Comparison of ENCODE assay signal across 14 mouse cellular contexts in genomic region chr11:79713678-79714077, GRCm38 (mm10).
DNase-seq lines count a peak whose midpoint lies in the region; ATAC-seq and TF ChIP-seq lines count a peak whose summit lies in the region.
"Had no signal": no experiment of that assay in that cellular context is flagged by ENCODE, and none has a peak within 500 bp of the region (broad histone marks: within the 10 kb centered on the region; RNA-seq: fewer than 3 reads in every experiment).

No protein-coding gene starts in this region.

- H3K4me3 ChIP-seq in hindbrain, postnatal 0 days (ENCODE audit: low read length): no peak overlapping the region
- H3K4me3 ChIP-seq in hindbrain, embryonic 10.5 days: no peak overlapping the region
- no peak overlapping the region for H3K4me3 ChIP-seq in lung, embryonic 15.5 days
- peak overlapping the region; percentile 74 for H3K4me3 ChIP-seq in embryonic fibroblast, embryonic 13.5 days (ENCODE audit: insufficient read depth, low read length)
- H3K4me3 ChIP-seq in stomach, embryonic 14.5 days (ENCODE audit: low read depth, low read length): peak overlapping the region; percentile 77; the same call in 1 of the 2 replicates
- H3K4me3 ChIP-seq in left cerebral cortex, adult 2 months: no peak overlapping the region
- no peak overlapping the region for H3K4me3 ChIP-seq in midbrain, embryonic 15.5 days
- H3K4me3 ChIP-seq: forebrain, embryonic 13.5 days; midbrain, embryonic 12.5 days had no signal

- no peak for TF ChIP-seq CTCF in hindbrain, postnatal 0 days (IDR thresholded peaks at IDR 0.05; ENCODE audit: low read depth)
- no peak for TF ChIP-seq CTCF in embryonic fibroblast, embryonic 13.5 days (IDR thresholded peaks at IDR 0.05; ENCODE audit: borderline replicate concordance, insufficient read depth, low read length)
- no peak for TF ChIP-seq CTCF in left cerebral cortex, adult 2 months (IDR thresholded peaks at IDR 0.05)

- no peak for TF ChIP-seq POLR2A in embryonic fibroblast, embryonic 13.5 days (IDR thresholded peaks at IDR 0.05; ENCODE audit: low read depth, low read length)

- H3K27ac ChIP-seq in hindbrain, postnatal 0 days: no peak overlapping the region
- H3K27ac ChIP-seq in hindbrain, embryonic 10.5 days: no peak overlapping the region
- no peak overlapping the region for H3K27ac ChIP-seq in lung, embryonic 15.5 days
- no peak overlapping the region for H3K27ac ChIP-seq in embryonic fibroblast, embryonic 13.5 days (ENCODE audit: insufficient read depth, low read length)
- peak overlapping the region; percentile 72; the same call in 1 of the 2 replicates for H3K27ac ChIP-seq in stomach, embryonic 14.5 days (ENCODE audit: low read length)
- no peak overlapping the region for H3K27ac ChIP-seq in left cerebral cortex, adult 2 months
- H3K27ac ChIP-seq in midbrain, embryonic 15.5 days: no peak overlapping the region
- H3K27ac ChIP-seq: forebrain, embryonic 13.5 days; liver, embryonic 14.5 days; midbrain, embryonic 12.5 days had no signal

- ATAC-seq in hindbrain, postnatal 0 days: no peak
- ATAC-seq in lung, embryonic 15.5 days (ENCODE audit: borderline replicate concordance, extremely low read depth, low FRiP score, low TSS enrichment): no peak
- ATAC-seq in stomach, embryonic 14.5 days (ENCODE audit: insufficient number of reproducible peaks, insufficient read depth, low FRiP score, low read depth): no peak
- no peak for ATAC-seq in midbrain, embryonic 15.5 days (replicated peaks)
- ATAC-seq: forebrain, embryonic 13.5 days had no signal

- no peaks in the 10 kb centered on the region for H3K36me3 ChIP-seq in hindbrain, postnatal 0 days (ENCODE audit: insufficient read depth, low read length)
- H3K36me3 ChIP-seq in hindbrain, embryonic 10.5 days: no peaks in the 10 kb centered on the region
- H3K36me3 ChIP-seq in lung, embryonic 15.5 days: no peaks in the 10 kb centered on the region
- no peaks in the 10 kb centered on the region for H3K36me3 ChIP-seq in stomach, embryonic 14.5 days (ENCODE audit: control insufficient read depth, insufficient read depth, low read length)
- no peaks in the 10 kb centered on the region for H3K36me3 ChIP-seq in midbrain, embryonic 15.5 days (replicated peaks)
- H3K36me3 ChIP-seq: midbrain, embryonic 12.5 days had no signal

- DNase-seq in hindbrain, postnatal 0 days (ENCODE audit: low spot score): no peak
- no peak for DNase-seq in hindbrain, embryonic 10.5 days (ENCODE audit: low spot score)
- DNase-seq in lung, postnatal 4 days: no peak
- no peak for DNase-seq in left cerebral cortex, adult 2 months (ENCODE audit: extremely low spot score in 1 of 2, low spot score in 2 of 2)
- DNase-seq: cerebellum, adult 9-10 months; heart, postnatal 36 days; right cerebral cortex, adult 18-20 months had no signal

- 0 out of 2 replicates have a peak, but pooled peaks cover 4% of the 10 kb centered on the region for H3K4me1 ChIP-seq in hindbrain, postnatal 0 days (ENCODE audit: insufficient read depth, low read length)
- H3K4me1 ChIP-seq in hindbrain, embryonic 10.5 days (replicated peaks): peaks cover 53% of the 10 kb centered on the region
- H3K4me1 ChIP-seq in lung, embryonic 15.5 days: peaks cover 35% of the 10 kb centered on the region
- peaks cover 10% of the 10 kb centered on the region for H3K4me1 ChIP-seq in embryonic fibroblast, embryonic 13.5 days (ENCODE audit: control insufficient read depth, insufficient read depth, low read length)
- peaks cover 36% of the 10 kb centered on the region for H3K4me1 ChIP-seq in stomach, embryonic 14.5 days (ENCODE audit: control insufficient read depth, insufficient read depth, low read length)
- H3K4me1 ChIP-seq in midbrain, embryonic 15.5 days: peaks cover 21% of the 10 kb centered on the region

- WGBS in hindbrain, postnatal 0 days: 57% methylated on average over 4 of the region's 4 CpGs
- 68% methylated on average over 4 of the region's 4 CpGs for WGBS in hindbrain, embryonic 10.5 days
- WGBS in lung, embryonic 15.5 days: 41% methylated on average over 4 of the region's 4 CpGs
- WGBS in stomach, embryonic 14.5 days: 38% methylated on average over 4 of the region's 4 CpGs
- WGBS in midbrain, embryonic 15.5 days: 56% methylated on average over 4 of the region's 4 CpGs

- no peaks in the 10 kb centered on the region for H3K9me3 ChIP-seq in hindbrain, postnatal 0 days (ENCODE audit: low read length)
- no peaks in the 10 kb centered on the region for H3K9me3 ChIP-seq in hindbrain, embryonic 10.5 days
- no peaks in the 10 kb centered on the region for H3K9me3 ChIP-seq in lung, embryonic 15.5 days
- H3K9me3 ChIP-seq in stomach, embryonic 14.5 days (ENCODE audit: control insufficient read depth, low read depth, low read length): no peaks in the 10 kb centered on the region
- H3K9me3 ChIP-seq in midbrain, embryonic 15.5 days: no peaks in the 10 kb centered on the region
- H3K9me3 ChIP-seq: forebrain, embryonic 13.5 days; midbrain, embryonic 12.5 days had no signal

- H3K9ac ChIP-seq in hindbrain, postnatal 0 days (replicated peaks; ENCODE audit: low read length): no peak overlapping the region
- H3K9ac ChIP-seq in lung, embryonic 15.5 days: no peak overlapping the region
- H3K9ac ChIP-seq in stomach, embryonic 14.5 days (replicated peaks; ENCODE audit: low read depth, low read length): no peak overlapping the region
- no peak overlapping the region for H3K9ac ChIP-seq in midbrain, embryonic 15.5 days
- H3K9ac ChIP-seq: forebrain, embryonic 13.5 days; liver, embryonic 14.5 days; midbrain, embryonic 12.5 days had no signal

- peaks cover 4% of the 10 kb centered on the region; the same call in 1 of the 2 replicates for H3K27me3 ChIP-seq in hindbrain, postnatal 0 days (ENCODE audit: insufficient read depth, low read length)
- peaks cover 63% of the 10 kb centered on the region for H3K27me3 ChIP-seq in hindbrain, embryonic 10.5 days (ENCODE audit: insufficient read depth, poor library complexity, severe bottlenecking)
- peaks cover 35% of the 10 kb centered on the region for H3K27me3 ChIP-seq in lung, embryonic 15.5 days
- H3K27me3 ChIP-seq in stomach, embryonic 14.5 days (ENCODE audit: control insufficient read depth, insufficient read depth, low read length): peaks cover 7% of the 10 kb centered on the region; the same call in 1 of the 2 replicates
- peaks cover 35% of the 10 kb centered on the region for H3K27me3 ChIP-seq in midbrain, embryonic 15.5 days (replicated peaks)

- H3K4me2 ChIP-seq in hindbrain, postnatal 0 days (ENCODE audit: low read depth, low read length): 0 out of 2 replicates have a peak overlapping the region, but pooled peaks have one; percentile 8
- H3K4me2 ChIP-seq in lung, embryonic 15.5 days: peak overlapping the region; percentile 20; the same call in 1 of the 2 replicates
- H3K4me2 ChIP-seq in stomach, embryonic 14.5 days (replicated peaks; ENCODE audit: low read depth, low read length): peak overlapping the region; percentile 98
- H3K4me2 ChIP-seq in midbrain, embryonic 15.5 days: no peak overlapping the region
- H3K4me2 ChIP-seq: forebrain, embryonic 13.5 days; midbrain, embryonic 12.5 days had no signal

- intact Hi-C loops in left cerebral cortex, adult 2 months (cut with DNase I): no loop called here

Comparison
In these comparisons a context has a peak if more than half of its experiments do, and no peak if none do; other contexts are left out.
1. H3K4me3 ChIP-seq: peak in embryonic fibroblast, embryonic 13.5 days (single experiment) and stomach, embryonic 14.5 days (single experiment); none in hindbrain, postnatal 0 days (single experiment), hindbrain, embryonic 10.5 days (single experiment), lung, embryonic 15.5 days (single experiment), left cerebral cortex, adult 2 months (single experiment) and midbrain, embryonic 15.5 days (single experiment).